Mouse (Mus musculus): ENCODE measurements around the gene Ankrd54.
"Not testable (repeated sequence)": the region's sequence is repeated elsewhere in the genome, so short reads cannot be mapped to it uniquely, and the experiment has no call there.

The Ankrd54 gene

GRCm38 (mm10) chr15:79042721-79043491 is 19.8 kb downstream of the Ankrd54 start:
- DNase-seq (ENCODE audit: low read depth, low spot score), result no peak

GRCm38 (mm10) chr15:79041585-79041984 is 21.1 kb downstream of the Ankrd54 start, which contains the start of gene Galr3:
TSS of gene Galr3 (plus strand) at chr15:79041885.
- no peak for DNase-seq (ENCODE audit: low read depth, low spot score)

GRCm38 (mm10) chr15:79040501-79041416 is 21.9 kb downstream of the Ankrd54 start:
- peak; percentile 62 for DNase-seq (ENCODE audit: low read depth, low spot score)

GRCm38 (mm10) chr15:79038853-79039252 is 23.8 kb downstream of the Ankrd54 start:
- peak; percentile 93 for DNase-seq (ENCODE audit: low read depth, low spot score)

GRCm38 (mm10) chr15:79038331-79038730 is 24.4 kb downstream of the Ankrd54 start:
- no peak for DNase-seq (ENCODE audit: low read depth, low spot score)

GRCm38 (mm10) chr15:79037913-79038328 is 24.8 kb downstream of the Ankrd54 start:
- peak; percentile 76 for DNase-seq (ENCODE audit: low read depth, low spot score)

GRCm38 (mm10) chr15:79031908-79032307 is 30.8 kb downstream of the Ankrd54 start:
- DNase-seq (ENCODE audit: low read depth, low spot score), result not testable (repeated sequence)

- peak; percentile 96 for DNase-seq (ENCODE audit: low read depth, low spot score)
Observed at GRCm38 (mm10) chr15:79030551-79031435, 31.9 kb downstream of the Ankrd54 start.

- peak; percentile 36 for DNase-seq (ENCODE audit: low read depth, low spot score)
Observed at GRCm38 (mm10) chr15:79029519-79030241, 33.0 kb downstream of the Ankrd54 start.

- DNase-seq (ENCODE audit: low read depth, low spot score), result peak; percentile 28
Observed at GRCm38 (mm10) chr15:79028823-79029484, 33.7 kb downstream of the Ankrd54 start.

- DNase-seq (ENCODE audit: low read depth, low spot score), result peak; percentile 77
Observed at GRCm38 (mm10) chr15:79028237-79028738, 34.4 kb downstream of the Ankrd54 start, which contains the start of gene H1f0. TSS of gene H1f0 (plus strand) at chr15:79028450.

- DNase-seq (ENCODE audit: low read depth, low spot score), result peak; percentile 35
Observed at GRCm38 (mm10) chr15:79027291-79028205, 35.1 kb downstream of the Ankrd54 start.

GRCm38 (mm10) chr15:79026511-79027290 is 36.0 kb downstream of the Ankrd54 start:
- DNase-seq (ENCODE audit: low read depth, low spot score), result no peak

- DNase-seq (ENCODE audit: low read depth, low spot score), result no peak
Observed at GRCm38 (mm10) chr15:79025687-79026308, 36.9 kb downstream of the Ankrd54 start.

GRCm38 (mm10) chr15:79023366-79023765 is 39.3 kb downstream of the Ankrd54 start:
- no peak for DNase-seq (ENCODE audit: low read depth, low spot score)

GRCm38 (mm10) chr15:79022671-79023230 is 39.9 kb downstream of the Ankrd54 start:
- DNase-seq (ENCODE audit: low read depth, low spot score), result no peak

GRCm38 (mm10) chr15:79018886-79019285 is 43.8 kb downstream of the Ankrd54 start:
- no peak for DNase-seq (ENCODE audit: low read depth, low spot score)

Data from A20 (cell line).